Mouse (Mus musculus) erythroblast, embryonic 14.5 days (primary cell): ENCODE data around the gene Ercc1.

Experiments used
- GATA1 ChIP-seq: IDR thresholded peaks from 2 replicates; pipeline ENCODE4 v1.6.1; 2012; ENCODE audit warnings: low read length, inconsistent platforms, mixed read lengths
- TAL1 ChIP-seq: IDR thresholded peaks from 3 replicates; pipeline ENCODE4 v1.6.1; 2012; ENCODE audit warnings: low read length, inconsistent platforms, mixed read lengths

DNA sequence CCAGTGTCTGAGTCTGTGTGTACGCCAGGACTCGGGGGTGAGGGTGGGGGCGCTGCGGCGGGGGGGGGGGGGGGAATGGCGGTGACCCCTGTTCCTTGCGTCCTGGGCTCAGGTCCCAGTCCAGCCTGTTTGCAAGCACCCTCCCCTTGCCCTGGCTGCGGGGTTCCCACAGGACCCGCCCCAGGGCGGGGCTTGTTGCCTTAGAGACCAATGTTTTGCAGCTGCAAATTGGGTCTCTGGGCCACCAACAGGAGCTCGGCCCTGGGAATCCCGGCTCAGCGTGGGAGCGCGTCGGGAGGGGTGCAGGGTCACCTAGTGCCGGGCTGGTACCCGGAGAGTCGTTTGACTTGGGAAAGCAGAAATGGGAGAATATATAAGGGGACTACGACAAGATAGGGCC lies 18.2 kb upstream of the Ercc1 start:
- TF ChIP-seq TAL1 (no peak), GATA1 (no peak)
